Mouse (Mus musculus): ENCODE results near the gene Prox1.

Prox1 gene

GRCm38 (mm10) chr1:190169911-190170818 is at the start of gene Prox1:
Prox1 (minus strand) TSS chr1:190170714.
- peak; percentile 4 to 7 for DNase-seq

DNA sequence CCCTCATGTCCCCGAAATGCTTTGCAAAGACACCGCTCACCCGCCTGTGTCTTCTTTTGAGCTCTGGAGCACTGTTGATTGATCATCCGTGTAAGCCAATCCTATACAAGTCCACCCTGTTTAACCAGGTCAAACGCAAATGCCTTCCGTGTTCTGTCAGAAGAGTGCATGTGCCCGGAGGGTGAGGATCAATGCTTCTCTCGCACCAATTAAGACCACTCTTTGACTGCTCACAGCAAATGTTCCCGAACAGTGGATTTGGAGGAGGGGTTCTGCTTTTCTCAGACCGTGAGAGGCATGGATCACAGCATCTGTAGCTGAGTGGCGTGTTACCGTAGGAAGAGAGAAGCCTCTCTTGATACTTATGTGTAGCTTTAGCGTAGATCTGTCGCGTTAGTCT is 46.1 kb upstream of the Prox1 start:
- no peak for DNase-seq

DNA sequence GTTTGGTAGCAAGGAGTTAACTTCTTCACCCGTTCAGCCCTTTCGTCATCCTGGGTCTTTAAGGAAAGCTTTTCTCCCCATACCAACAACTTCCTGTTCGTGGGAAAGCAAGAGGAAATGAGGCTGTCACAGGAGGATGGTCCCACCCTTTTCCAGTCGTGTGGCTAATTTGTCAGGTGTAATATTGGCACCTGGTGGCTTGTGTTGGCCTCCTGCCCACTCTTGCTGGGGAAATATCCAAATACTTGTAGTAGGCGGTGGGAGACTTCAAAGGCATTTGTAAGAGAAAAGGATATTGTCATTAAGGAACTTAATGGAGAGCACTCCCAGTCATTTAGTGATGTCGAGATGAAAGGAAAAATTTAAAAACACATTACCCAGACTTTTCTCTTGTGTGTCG is 44.1 kb upstream of the Prox1 start:
- no peak for DNase-seq

- DNase-seq: no peak
Measured at GRCm38 (mm10) chr1:190213175-190213574, 42.7 kb upstream of the Prox1 start.

GRCm38 (mm10) chr1:190207246-190207645 is 36.7 kb upstream of the Prox1 start:
- DNase-seq: no peak

GRCm38 (mm10) chr1:190205691-190206090 is 35.2 kb upstream of the Prox1 start:
- no peak for DNase-seq

- no peak for DNase-seq
Measured at GRCm38 (mm10) chr1:190204378-190205070, 34.0 kb upstream of the Prox1 start.

DNA sequence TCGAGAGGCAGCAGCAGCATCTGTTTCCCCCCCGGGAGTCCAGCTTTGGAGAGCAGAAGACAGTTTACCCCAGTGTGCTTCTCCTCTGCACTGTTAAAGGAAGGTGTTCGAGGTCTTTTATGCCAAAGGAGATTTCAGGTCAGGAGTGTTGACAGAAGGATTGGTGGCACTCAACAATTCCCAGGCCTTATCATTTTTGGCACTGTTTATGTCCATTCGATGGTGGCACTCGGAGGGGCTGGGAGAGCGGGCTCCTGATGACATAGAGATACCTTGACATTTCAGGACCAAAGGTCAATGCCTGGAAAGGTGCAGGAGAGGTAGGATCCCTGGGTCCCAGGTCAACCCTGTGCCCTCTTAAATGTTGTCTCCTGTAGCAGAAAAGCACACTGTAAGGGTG is 31.2 kb upstream of the Prox1 start:
- no peak for DNase-seq

DNA sequence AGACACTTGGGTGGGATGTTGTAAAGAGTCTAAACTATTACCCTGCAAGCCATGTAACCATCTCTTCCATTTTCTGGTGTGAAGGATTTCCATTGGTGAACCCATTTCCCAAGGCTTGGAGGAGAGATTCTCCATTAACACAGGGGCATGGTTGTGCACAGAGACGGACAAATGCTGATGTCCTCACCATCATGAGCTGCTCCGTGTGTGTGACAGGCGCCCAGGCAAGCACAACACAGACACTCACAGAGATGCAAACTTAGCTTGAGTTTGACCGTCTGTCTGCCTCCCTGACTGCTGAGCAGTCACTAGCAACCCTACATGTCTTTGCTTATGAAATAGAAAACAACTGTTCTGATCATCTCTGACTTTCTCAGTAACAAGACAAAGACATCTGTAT is 30.5 kb upstream of the Prox1 start:
- no peak for DNase-seq

DNA sequence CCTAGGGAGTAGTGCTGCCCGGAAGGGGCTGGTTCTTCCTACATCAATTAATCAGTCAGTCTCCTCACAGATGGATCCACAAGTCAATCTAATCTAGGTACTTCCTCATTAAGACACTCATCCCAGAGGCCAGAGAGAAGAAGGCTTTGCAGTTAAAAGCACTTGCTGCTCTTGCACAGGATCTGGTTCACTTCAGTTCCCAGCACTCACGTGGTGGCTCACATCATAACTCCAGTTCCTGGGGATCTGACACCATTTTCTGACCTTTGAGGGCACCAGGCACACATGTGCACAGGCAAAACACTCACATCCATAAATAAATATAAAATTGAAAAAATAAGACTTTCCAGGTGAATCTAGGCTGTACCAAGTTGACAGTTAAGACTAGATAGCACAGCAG is 27.7 kb upstream of the Prox1 start:
- no peak for DNase-seq

DNA sequence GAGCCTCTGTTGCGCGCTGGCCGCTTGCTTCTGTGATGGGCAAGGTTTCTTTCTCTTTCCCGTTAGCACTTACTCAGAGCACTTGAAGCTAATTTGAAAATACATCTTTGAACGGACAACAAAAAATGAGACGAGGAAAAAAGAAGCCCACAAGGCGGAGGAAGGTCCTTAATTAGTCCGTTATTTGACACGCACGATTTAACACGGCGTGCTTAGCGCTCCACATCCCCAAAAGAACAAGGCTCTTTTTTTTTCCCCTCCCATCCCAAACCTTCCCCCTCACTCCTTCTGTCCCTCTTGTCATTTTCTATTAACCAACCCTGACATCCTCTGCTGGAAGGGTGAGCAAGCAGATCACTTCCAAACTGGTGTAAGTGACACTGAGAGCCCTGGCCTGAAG is 21.5 kb upstream of the Prox1 start:
- no peak for DNase-seq

GRCm38 (mm10) chr1:190190231-190190965 is 19.9 kb upstream of the Prox1 start:
- no peak for DNase-seq

- DNase-seq: no peak
Measured at GRCm38 (mm10) chr1:190189125-190189524, 18.6 kb upstream of the Prox1 start.

DNA sequence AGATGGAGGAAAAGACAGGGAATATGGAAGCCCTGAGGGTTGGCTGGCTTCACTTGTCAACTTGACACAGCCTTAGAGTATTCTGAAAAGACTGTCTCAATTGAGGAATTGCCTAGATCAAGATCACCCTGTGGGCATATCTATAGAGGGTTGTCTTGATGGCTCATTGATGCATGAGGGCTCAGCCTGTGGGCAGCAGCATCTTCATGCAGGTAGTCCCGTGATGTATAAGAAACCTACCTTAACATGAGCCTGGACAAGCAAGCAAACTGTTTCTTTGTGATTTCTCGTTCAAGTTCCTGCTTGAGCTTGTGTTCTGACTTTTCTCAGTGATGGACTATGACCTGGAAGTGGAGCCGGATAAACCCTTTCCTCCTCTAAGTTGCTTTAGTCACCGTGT is 15.8 kb upstream of the Prox1 start:
- DNase-seq: no peak

DNA sequence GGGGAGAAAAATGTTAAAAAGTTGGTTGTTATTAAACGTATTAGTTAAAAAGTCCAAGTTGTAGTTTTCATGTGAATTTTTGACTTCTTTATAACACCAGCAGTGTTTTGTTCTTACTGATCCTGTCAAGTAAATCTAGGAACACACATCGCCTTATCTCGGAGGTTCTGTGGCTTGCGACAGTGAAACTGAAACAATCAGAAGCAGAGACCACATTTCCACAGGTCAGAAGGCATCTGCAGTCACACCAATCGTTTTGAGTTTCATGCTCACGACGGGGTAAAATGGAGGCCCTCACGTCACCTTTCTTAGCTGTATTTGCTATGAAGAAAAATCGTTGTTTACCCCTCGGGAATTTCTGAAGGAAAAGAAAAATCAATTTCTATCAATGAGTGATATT is 14.8 kb upstream of the Prox1 start:
- no peak for DNase-seq

DNA sequence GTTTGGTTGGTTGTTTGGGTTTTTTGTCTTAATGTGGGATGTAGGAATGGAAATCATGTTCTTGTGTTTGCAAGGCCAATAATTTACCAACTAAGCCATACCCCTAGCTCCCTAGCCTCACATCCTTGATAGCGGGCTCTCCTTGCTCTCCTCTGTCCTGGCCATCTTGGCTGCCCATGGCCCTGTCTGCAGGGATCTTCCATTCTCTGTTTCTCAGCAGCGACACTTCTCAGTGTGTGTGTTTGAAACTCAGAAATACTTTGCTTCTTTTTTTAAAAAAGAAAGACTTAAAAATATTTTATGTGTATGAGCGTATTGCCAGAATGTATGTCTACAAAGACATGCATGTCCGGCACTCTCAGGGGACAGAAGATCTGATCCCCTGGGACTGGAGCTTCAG is 13.1 kb upstream of the Prox1 start:
- no peak for DNase-seq

- DNase-seq: no peak
Measured at GRCm38 (mm10) chr1:190181765-190182164, 11.3 kb upstream of the Prox1 start.

- DNase-seq: no peak
Measured at GRCm38 (mm10) chr1:190180861-190181260, 10.3 kb upstream of the Prox1 start.

- DNase-seq: no peak
Measured at GRCm38 (mm10) chr1:190176961-190177360, 6.4 kb upstream of the Prox1 start.

DNA sequence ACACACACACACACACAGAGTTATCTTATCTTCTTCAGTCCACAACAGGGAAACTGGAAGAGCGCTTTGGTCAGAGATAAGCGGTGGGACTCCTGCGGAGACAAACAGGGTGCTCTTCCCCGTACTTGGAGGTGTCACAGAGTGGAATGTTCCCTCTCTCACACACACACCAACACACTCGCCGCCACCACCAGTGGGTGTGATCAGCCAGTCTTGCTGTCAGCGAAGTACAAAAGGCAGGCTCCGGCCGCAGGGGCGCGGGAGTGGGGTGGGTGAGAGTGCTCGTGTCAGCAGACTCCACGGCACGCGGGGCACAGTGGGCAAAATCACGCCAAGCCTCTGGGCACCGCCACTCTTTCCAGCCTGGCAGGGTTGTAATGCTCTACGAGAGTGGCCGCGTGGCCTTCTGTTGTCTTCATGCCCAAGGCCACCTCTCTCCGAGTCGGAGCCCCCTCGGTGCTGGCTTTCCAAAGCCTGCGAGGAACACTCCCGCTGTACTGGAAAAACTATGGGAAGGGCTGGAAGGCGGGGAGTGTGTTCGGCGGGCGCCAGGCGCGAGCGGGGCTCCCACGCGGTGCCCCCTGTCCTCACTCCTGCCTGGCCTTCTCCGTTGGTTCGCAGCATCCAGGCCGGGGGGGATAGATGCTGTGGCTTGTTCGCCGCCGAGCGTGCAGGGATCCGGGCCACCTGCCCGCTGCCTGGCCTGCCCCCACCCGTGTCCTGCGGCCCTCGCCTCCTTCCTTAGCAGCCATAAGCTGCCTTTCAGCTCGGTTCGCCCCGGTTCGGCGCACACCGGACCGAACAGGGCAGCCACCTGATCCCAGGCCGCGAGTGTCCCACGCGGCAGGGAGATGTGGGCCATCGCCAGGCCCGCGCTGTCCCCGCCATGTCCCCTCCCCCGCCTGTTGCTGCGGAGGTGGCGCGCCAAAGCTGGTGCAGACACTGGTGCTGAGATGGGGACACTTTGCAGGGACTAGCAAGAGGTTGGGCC is 4.5 kb upstream of the Prox1 start:
- no peak for DNase-seq

- no peak for DNase-seq
Measured at GRCm38 (mm10) chr1:190174231-190174630, 3.7 kb upstream of the Prox1 start.

DNA sequence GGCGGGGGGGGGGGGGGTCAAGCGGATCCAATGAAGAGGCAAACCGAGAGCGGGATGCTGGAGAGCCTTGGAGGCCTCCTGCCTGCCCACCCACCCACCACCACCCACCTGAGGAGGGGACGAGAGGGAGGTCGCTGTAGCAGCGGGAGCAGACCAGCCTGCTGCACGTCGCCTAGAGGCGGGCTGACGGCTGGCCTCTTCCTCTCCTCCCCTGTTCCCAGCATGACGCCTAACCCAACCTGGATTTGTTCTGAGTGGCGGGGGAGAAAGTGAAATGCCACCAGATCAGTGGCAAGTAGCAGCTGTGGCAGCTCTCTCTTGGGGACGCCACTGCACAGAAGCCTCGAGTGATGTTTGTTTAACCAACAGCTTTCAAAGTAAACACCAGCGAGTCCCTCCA is 3.1 kb upstream of the Prox1 start:
- DNase-seq: no peak
